Mouse (Mus musculus) common myeloid progenitor, adult 5-6 weeks (primary cell): Measurements from ENCODE around the gene March10. TPM values are rescaled to one million over a fixed set of nuclear protein-coding genes. Genes with fewer than 3 reads are reported as not detected.

Experiments
- ATAC-seq: replicated peaks from 2 replicates; pipeline ENCODE4 v1.8.0; 2016; ENCODE audit warnings: low read depth, mild to moderate bottlenecking, moderate TSS enrichment, inconsistent platforms; ENCODE audit not compliant: poor library complexity, severe bottlenecking
- total RNA-seq: library from RNA; stranded (forward); fragments of 200-1000, 187-1606 nt; gene quantifications from 2 replicates; pipeline ENCODE4 v1.2.3, GENCODE M21; 2017

Gene March10
- total RNA-seq, 1 experiment from 2014 or later, result not detected

DNA sequence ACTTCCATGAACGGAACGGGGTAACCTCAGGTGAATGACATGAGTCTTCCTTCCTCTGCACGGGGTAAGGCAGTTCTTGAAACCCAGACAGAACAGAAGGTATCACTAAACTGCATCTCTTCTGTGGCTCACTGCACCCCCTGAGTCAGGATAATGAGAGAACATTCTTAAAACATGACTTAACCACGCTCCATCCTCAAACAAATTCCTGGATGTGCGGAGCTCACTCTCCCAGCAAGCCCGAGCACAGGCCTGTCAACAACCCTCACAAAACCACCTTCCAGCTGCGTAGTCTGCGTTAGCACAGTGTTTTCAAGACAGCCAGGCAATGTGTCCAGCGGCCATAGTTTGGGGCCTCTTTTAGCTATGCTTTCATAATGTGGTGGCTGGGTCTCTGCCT, 10.7 kb upstream of the March10 start:
- no peak for ATAC-seq

DNA sequence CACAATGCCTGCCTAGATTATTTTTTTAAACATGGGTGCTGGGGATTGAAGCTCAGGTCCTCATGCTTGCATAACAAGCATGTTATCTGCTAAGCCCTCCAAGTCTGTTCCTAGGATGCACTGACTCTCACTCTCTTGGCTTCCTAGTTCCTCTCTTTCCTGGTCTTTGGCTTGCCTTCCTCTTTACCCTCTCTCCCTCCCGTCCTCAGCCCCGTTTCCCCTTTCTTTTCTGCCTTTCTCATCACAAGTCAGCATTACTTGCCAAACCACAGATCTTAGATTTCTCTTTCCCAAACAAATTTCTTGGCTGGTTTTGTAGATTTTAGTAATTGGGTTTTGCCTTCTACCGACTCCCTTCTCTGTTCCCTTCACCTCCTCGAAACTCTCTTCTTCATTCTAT, 10.2 kb upstream of the March10 start:
- peak; percentile 75 for ATAC-seq

DNA sequence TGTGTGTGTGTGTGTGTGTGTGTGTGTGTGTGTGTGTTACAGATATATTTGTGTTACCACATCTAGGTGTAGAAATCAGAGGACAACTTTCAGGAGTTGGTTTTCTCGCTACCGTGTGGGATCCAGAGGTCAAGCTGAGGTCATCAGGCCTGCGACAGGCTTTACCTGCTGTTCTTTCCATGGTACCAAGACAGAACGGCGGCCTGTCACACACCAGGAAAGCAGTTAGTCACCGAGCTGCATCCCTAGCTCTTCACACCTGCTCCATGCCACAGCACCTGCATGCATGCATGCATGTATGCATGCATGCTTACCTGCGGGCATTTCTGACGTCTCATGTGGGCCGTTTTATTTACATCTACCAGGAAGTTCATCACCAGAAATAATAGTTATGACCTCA, 9.0 kb upstream of the March10 start:
- no peak for ATAC-seq

DNA sequence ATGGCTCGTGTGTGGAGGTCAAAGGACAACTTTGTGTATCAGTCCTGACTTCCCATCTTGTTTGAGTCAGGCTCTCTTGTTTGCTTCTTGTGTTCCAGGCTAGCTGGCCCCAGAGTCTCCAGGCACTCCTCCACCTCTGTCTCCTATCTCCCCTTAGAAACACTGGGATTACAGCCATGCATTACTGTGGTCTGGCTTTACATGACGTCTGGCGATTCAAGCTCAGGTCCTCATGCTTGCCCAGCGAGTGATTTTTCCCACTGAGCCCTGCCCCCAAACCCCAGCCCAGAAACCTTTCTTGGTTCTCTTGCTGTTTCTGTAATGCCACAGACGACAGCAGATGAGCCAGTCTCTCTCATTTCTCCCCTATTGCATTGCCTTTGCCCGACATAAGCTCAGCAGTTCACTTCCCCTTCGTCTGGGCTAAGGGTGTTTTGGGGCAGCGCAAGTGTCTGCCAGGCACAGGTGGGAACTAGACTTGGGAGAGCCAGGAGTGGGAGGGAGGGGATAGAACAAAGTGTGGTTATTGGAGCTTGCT, 8.0 kb upstream of the March10 start:
- ATAC-seq, result no peak

DNA sequence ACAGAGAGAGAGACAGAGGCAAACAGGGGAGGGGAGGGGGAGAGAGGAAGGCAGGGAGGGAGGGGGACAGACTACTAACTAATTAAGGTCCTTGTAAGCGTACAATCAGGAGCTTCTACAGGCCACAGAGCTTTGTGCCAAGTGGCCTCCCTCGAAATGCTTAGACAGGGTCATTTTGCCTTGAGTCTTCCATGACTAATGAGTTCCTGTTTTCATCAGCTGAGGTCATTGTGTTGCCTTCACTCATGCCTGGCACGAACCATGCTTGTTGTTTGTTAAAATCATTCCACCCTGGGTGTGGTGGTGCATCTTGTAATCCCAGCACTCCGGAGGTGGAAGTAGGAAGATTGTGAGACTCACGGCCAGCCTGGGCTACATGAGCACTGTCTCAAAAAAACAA, 3.4 kb upstream of the March10 start:
- ATAC-seq, result 0 out of 2 replicates have a peak, but pooled peaks have one; percentile 22

DNA sequence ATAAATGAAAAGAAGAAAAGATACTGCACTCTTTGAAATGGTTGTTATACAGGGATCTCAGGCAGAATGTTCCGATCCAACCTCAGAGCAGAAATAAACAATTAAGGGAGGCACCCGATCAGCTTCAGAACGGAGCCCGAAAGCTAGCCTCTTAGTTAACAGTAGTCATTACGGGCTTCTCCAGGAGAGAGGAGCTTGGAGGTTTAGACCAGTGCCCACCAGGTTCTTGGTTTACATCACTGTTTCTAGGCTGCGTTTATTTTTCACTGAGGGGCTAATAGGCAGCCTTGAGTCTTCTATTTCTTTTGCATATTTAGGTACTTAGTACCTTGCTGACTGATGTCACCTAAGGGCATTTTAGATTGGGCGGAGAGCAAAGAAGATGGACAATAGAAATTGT, 506 bp upstream of the March10 start:
- no peak for ATAC-seq

DNA sequence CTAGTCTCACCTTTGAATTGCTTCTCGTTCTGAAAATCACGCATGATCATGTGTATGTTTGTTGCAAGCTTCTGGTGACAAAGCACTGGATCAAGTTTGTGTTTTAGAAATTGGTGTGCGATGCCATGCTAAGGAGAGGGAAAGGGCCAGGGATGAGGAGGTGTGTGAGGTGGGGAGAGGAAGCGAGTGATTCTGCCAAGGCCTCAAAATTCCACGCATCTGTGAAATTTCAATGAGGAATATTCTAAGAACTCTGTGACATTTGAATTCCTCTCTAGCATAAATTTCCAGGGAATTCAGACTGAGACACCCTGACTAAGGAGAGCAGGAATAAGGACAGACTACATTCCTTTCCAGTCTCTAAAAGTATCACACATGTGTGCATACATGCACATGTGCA, 1.4 kb downstream of the March10 start:
- ATAC-seq, result no peak

DNA sequence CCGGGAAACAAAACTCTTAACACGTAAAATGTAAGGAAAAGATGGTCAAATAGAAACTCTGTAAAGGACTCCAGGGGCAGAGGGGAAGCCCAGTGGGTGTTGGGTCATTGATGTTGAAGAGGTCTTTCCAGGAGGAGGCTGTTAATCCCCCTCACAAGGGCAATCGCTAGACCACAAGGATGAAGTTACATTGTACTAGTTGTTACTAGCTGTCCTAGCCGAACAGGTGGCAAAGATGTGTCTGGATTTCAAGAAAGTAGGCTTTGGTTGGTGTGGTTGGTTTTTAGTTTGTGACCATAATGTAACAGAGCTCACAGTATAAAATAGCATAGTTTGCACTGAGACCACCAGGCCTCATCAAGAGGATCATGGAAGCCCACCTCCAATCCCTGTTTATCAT, 3.5 kb downstream of the March10 start:
- no peak for ATAC-seq

DNA sequence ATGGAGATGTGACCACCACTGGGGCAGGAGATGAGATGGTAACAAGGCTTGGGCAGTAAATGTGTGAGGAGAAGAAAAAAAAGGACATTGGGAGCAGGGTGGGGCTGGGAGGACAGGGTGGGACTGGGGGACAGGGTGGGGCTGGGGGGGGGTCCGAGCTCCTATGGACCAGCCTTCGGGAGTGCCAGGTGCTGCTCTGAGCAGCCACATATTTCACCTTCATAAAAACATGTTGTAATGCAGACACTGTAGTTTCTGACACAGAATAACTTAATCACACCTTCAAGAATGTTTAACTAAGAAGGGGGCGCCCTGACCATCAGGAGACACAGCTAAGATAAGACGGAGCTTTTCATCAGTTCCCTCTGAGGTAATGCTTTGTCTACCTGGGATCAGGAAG, 4.0 kb downstream of the March10 start:
- ATAC-seq, result no peak

DNA sequence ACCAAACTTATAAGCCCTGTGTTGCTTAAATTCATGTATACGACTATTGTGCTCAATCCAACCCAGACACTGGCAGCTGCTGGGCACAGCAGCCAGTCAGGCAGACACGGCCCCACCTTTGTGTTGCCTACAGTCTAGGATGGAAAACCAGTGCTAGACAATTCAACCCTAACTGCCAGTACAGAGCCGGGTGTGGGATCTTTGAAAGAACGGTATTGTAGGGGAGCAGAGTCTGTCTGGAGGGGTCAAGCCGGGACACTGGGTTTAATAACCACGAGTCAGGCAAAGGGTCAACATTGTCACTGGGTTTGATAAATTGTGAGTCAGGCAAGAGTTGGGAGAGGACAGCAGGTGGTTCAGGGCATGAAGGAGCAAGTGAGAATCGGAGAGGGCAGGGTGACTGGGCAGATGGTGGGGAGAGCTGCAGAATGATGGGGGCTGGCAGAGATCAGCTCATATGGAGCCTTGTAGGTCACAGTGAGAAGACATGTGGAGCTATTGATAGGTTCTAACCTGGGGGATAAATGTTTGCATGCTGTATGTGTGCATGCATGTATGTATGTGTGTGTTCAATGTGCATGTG, 4.9 kb downstream of the March10 start:
- ATAC-seq, result no peak

DNA sequence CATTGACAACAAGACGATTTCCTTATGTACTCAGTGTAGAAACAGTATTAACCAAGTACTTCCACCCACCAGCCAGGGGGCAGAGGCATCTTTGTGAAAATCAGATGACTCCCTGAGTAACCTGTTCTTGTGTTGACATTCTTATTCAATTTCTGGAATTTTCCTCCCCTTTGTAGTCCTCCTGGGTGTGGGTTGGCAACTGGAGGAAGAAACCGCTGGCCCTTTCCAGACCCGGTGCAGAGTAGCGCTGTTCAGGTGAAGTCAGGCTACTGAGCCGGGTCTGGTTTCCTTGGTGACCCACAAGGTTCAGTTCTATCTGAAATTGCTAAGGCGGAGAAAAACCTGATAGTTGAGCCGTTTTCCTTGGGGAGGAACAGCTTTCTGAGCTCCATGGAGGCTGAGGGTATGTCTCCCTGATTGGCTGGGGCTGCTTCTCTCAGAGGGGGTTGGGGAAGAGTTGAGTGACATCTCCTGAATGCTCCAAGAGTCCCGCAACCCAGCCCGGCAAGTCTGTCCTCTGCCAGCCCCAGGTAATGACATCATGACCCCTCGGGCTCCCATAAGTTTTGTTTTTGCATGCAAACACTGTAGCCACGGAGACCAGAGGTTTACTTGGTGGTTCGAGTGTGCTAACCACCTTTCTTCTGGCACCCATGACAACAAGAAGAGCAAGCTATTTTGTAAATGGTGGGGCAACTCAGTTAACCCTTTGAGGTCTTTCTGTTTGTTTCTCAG, 6.8 kb downstream of the March10 start:
- no peak for ATAC-seq

DNA sequence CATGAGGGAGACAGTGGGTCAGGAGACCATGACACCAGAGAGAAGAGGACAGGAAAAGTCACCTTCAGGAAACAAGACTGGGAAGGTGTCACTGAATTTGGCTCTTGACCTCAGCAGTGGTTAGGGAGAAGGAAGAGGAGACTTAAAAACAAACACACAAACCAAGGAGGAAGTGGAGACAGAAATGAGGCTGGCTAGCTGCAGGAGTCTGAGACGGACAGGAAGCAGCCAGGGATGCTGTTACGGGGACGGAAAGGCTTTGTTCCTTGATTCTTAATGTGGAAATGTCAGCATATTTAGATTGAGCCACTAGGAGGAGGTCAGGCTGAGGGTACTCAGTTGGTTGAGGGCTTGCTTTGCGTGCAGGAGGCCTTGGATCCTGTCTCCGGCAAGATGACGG, 8.9 kb downstream of the March10 start:
- peak; percentile 52; the same call in 1 of the 2 replicates for ATAC-seq

DNA sequence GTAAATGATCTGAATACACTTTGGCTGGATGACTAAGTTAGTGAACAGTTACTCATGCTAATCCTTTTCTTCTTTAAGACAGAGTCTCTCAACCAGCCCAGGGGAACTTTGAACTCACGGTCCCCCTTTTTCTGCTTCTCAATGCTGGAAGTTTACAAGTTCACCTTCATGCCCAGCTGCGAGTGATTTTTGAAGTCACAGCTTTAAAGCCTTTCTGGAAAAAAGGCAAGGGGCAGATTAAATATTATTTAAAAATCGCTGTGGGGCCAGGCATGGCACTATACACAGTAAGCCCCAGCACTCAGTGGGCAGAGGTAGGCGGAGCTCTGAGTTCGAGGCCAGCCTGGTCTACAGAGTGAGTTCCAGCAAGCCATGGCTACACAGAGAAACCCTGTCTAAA, 10.3 kb downstream of the March10 start:
- ATAC-seq, result no peak

DNA sequence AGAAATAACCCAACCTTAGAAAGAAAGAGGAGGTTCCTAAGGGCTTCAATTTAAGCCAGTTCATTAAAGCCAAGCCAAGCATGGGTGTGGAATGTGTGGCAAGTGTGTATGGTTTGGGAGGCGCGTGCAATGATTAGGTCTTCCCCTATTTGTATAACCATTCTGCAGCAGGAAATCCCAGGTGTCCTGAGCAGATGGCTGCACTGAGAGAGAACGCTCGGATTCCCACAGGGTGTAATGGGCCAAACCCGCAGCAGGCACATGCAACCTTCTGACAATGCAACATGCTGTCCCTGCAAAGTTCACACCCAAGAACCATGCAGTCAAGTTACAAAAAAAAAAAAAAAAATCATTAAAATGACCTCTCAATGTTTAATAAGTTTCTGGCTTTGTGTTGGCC, 10.8 kb downstream of the March10 start:
- ATAC-seq, result no peak

DNA sequence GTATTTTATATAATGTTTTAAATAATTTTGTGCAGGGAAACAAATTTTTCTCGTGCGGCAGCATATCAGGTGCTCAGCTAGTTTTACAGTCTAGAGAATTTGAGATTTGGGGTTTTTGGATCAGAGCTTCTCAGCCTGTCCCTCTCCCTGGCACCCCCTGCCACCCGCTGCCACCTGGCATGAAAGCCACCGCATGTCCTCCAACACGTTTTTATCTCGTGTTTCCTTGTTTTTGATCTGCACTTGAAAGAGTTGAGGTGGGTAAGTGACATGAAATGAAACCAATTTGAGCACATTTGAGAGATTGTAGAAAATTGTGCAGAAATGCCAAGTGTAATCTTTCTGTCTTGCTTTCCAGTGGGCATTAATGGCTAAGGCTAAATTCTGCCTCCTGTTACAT, 11.6 kb downstream of the March10 start:
- ATAC-seq, result no peak

DNA sequence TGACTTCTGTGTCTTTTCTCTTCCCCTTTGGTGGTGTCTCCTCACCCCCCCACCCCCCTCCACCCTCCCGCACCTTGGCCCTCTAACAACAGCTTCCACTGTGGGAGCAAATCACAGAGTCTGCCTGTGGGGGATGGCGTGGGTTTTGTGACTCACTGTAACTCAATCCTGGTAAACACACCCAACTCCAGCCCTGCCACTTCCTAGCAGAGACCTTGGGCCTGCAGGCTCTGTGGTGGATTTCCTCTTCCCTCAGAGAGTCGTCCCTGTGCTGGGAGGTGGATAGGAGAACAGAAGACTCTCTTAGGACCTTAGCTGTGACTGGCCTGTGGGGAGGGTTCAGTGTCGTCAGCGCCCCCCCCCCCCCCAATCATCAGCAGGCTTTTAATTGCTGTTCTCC, 13.0 kb downstream of the March10 start:
- no peak for ATAC-seq

DNA sequence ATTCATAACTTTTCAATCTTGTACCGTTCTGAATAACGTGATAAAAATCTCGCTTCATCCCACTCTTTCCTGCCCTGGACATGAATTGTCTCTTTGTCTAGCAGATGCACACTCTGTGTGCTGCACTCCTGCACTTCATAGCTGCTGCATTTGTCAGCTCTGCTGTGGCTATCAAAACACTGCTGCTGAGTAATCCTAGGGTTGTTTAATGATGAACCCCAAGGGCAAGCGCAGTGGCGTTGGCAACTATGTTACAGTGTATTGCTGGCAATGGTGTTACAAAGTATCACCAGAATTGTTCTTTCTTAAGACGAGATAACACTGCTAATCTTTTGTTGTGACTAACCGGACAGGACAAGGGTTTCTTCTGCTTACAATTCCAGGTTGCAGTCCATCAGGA, 16.7 kb downstream of the March10 start:
- no peak for ATAC-seq

DNA sequence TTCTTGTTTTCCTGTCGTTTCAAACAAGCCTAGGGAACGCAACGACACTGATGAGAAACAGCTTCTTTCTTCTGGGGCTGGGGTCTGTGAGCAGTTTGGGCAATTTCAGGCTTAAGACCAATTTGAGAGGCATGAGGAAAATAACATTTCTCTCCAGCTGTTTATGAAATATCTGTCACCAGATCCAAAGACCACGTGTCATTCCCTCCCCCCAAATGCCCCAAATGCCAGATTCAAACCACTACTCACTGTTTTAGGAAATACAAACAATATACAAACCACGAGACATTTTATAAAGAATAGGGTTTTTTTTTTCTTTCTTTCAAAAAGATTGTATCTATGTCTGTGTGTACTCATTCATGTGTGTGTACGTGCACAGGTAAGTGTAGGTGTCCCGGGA, 17.6 kb downstream of the March10 start:
- no peak for ATAC-seq

DNA sequence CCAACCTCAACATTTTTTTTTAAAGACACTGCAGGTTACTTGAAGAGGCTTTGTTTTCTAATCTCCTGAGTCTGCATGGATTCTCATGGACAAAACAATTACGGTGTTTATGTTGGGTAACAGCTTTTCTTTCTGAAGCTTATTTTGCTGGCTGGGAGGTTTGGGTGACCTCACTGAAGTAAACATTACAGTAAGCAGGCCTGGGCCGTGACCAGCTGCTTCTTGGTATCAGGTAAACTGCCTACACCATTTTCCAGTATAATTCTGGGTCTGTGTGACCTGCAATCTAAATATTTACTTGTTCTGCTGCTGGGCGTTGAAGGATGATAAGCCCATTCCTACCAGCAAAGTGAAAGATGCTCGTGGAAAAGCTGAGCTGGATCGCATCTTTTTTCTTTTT, 30.1 kb downstream of the March10 start:
- ATAC-seq, result no peak

DNA sequence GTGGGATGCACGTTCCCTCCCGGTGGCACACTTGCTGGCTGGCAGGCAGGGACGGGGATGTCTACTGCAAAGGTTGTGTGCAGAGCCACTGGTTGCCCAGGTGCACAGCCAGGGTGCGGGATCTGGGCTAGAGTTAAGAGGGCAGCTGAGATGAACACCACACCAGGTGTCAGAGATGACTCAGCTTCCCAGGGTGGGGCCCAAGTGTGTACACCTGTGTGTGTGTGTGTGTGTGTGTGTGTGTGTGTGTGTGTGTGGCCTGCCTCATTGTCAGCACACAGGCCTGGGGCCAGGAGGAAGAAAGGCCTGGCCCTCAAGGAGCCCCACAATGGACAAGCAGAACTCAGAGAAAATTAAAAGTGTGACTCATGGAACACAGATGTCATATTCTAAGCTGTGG, 31.9 kb downstream of the March10 start:
- ATAC-seq, result no peak

DNA sequence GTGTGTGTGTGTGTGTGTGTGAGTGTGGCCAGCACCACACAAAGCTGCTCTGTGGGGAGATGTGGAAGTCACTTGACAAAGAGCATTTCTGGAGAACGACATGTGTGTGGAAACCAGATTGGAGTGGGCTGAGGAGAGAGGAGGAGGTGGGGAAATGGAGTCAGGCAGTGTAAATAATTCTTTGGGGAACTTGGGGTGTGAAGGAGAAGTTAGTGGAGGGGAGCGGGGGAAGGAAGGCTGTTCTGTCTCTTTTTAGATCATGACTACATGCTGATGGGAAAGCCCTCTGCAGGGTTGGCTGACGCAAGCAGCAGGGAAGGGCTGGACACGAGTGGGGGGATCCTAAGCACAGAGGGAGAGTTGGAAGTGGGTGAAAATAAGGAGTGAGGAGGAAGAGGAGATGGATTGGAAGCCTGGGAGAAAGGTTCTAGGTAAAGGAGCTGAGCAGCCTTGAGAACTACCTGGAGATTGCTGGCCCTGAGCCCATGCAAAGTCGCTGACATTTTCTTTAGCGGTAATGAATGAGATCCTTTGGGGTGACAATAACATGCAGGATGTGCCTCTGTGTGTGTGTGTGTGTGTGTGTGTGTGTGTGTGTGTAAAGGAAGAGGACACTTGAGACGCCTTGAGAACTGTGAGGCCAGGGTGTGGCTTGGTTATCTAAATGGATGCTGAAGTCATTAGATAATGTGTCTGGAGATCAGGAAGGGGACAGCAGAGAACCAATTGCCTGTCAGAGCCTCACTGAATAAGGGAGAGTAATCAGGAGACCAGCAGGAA, 35.7 kb downstream of the March10 start:
- ATAC-seq, result peak; percentile 32; the same call in 1 of the 2 replicates
